ENCODE assay signal across 8 mouse cellular contexts in the genomic region with DNA sequence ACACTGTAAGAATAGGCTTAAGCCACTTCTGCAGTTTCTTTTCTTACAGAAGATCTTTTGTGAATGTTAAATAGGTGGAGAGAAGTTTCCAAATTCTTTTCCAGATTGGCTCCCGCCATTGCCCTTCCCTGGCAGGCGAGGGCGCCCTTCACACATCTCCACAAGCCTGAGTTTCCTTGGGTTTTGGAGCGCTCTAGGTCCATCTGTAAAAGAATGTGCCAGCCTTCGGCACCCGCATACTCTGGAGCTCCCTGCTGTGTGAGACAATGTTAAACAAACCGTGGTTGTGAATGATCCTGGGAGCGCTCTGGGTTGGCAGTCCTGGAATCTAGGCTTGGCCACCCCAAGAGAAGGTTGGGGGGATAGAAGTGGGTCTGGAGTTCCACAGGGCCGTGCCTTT.
A peak's percentile ranks its signal among the peaks of the same experiment; 100 is the strongest.
DNase-seq lines count a peak whose midpoint lies in the region; ATAC-seq lines count a peak whose summit lies in the region.
"Had no signal": no experiment of that assay in that cellular context is flagged by ENCODE, and none has a peak within 500 bp of the region (broad histone marks: within the 10 kb centered on the region; RNA-seq: fewer than 3 reads in every experiment).

No protein-coding gene starts in this region.

- H3K9me3 ChIP-seq in hindbrain, embryonic 13.5 days = no peaks in the 10 kb centered on the region
- no peaks in the 10 kb centered on the region for H3K9me3 ChIP-seq in limb, embryonic 11.5 days (ENCODE audit: control insufficient read depth, low read length)

- H3K27ac ChIP-seq in hindbrain, embryonic 13.5 days = peak overlapping the region; percentile 85
- H3K27ac ChIP-seq in limb, embryonic 11.5 days (replicated peaks; ENCODE audit: low read depth, low read length) = no peak overlapping the region

- H3K27me3 ChIP-seq in hindbrain, embryonic 13.5 days = no peaks in the 10 kb centered on the region
- H3K27me3 ChIP-seq in limb, embryonic 11.5 days (ENCODE audit: control insufficient read depth, insufficient read depth, low read length) = no peaks in the 10 kb centered on the region

- WGBS in hindbrain, embryonic 13.5 days = 2% methylated on average over 9 of the region's 9 CpGs
- 6% methylated on average over 9 of the region's 9 CpGs for WGBS in limb, embryonic 11.5 days

- DNase-seq in ovary, postnatal 36 days (ENCODE audit: low spot score) = peak; percentile 6
- no peak for DNase-seq in ovary, postnatal 14 days (ENCODE audit: low spot score)
- DNase-seq in embryo, embryonic 11 days = peak; percentile 59
- peak; percentile 28 for DNase-seq in limb, embryonic 11.5 days (ENCODE audit: low spot score)
- DNase-seq in skeletal muscle tissue, adult 2 months (ENCODE audit: low read depth, low spot score) = peak; percentile 1
- no peak for DNase-seq in thymus, postnatal 4 days

- H3K36me3 ChIP-seq in hindbrain, embryonic 13.5 days = no peaks in the 10 kb centered on the region
- H3K36me3 ChIP-seq in limb, embryonic 11.5 days (ENCODE audit: control insufficient read depth, insufficient read depth, low read length) = no peaks in the 10 kb centered on the region

- H3K9ac ChIP-seq in hindbrain, embryonic 13.5 days = peak overlapping the region; percentile 77; the same call in 1 of the 2 replicates
- H3K9ac ChIP-seq in limb, embryonic 11.5 days (ENCODE audit: low read length) = no peak overlapping the region

- peaks cover 35% of the 10 kb centered on the region for H3K4me1 ChIP-seq in hindbrain, embryonic 13.5 days (replicated peaks)
- no peaks in the 10 kb centered on the region for H3K4me1 ChIP-seq in limb, embryonic 11.5 days (ENCODE audit: control insufficient read depth, insufficient read depth, low read length)

- peak overlapping the region; percentile 68 for H3K4me2 ChIP-seq in hindbrain, embryonic 13.5 days
- H3K4me2 ChIP-seq in limb, embryonic 11.5 days (ENCODE audit: low read depth, severe bottlenecking) = peak overlapping the region; percentile 60; the same call in 1 of the 2 replicates

- ATAC-seq in hindbrain, embryonic 13.5 days (ENCODE audit: low FRiP score) = peak; percentile 47
- ATAC-seq in limb, embryonic 11.5 days (ENCODE audit: insufficient number of reproducible peaks, low FRiP score, low TSS enrichment, low read depth) = peak; percentile 31; the same call in 1 of the 2 replicates

- H3K4me3 ChIP-seq in hindbrain, embryonic 13.5 days = peak overlapping the region; percentile 51
- no peak overlapping the region for H3K4me3 ChIP-seq in limb, embryonic 11.5 days (ENCODE audit: low read depth, low read length)
- H3K4me3 ChIP-seq: myocyte had no signal

Comparison
In these comparisons a context has a peak if more than half of its experiments do, and no peak if none do; other contexts are left out.
1. DNase-seq: peak in ovary, postnatal 36 days (single experiment), embryo, embryonic 11 days (single experiment), limb, embryonic 11.5 days (single experiment) and skeletal muscle tissue, adult 2 months (single experiment); none in ovary, postnatal 14 days (single experiment) and thymus, postnatal 4 days (single experiment).